In genomic region chr19:36809476-36810168, GRCm38 (mm10) we compare ENCODE assay signal across 11 mouse cellular contexts. TPM values are rescaled to one million over a fixed set of nuclear protein-coding genes. Genes with fewer than 3 reads are reported as not detected.
DNase-seq lines count a peak whose midpoint lies in the region; ATAC-seq lines count a peak whose summit lies in the region.
"Had no signal": no experiment of that assay in that cellular context is flagged by ENCODE, and none has a peak within 500 bp of the region (broad histone marks: within the 10 kb centered on the region; RNA-seq: fewer than 3 reads in every experiment).

No protein-coding gene starts in this region.

- peak; percentile 18 to 29 for DNase-seq in cerebellum, postnatal 14 days
- DNase-seq in cerebellum, adult 11 months: no peak
- peak; percentile 35 for DNase-seq in lung, postnatal 14 days
- no peak for DNase-seq in lung, adult 18-20 months
- no peak for DNase-seq in adipocyte (ENCODE audit: low spot score)
- DNase-seq: B cell, adult 2 months had no signal

- no peaks in the 10 kb centered on the region for H3K27me3 ChIP-seq in kidney, embryonic 16.5 days (ENCODE audit: insufficient read depth, low read length)
- H3K27me3 ChIP-seq in stomach, embryonic 16.5 days (ENCODE audit: control insufficient read depth, insufficient read depth, low read length): no peaks in the 10 kb centered on the region
- no peaks in the 10 kb centered on the region for H3K27me3 ChIP-seq in midbrain, embryonic 13.5 days
- H3K27me3 ChIP-seq: neural tube, embryonic 12.5 days had no signal

- H3K9me3 ChIP-seq in kidney, embryonic 16.5 days (ENCODE audit: low read length): no peaks in the 10 kb centered on the region
- H3K9me3 ChIP-seq in stomach, embryonic 16.5 days (replicated peaks; ENCODE audit: control insufficient read depth, low read length): no peaks in the 10 kb centered on the region
- no peaks in the 10 kb centered on the region for H3K9me3 ChIP-seq in midbrain, embryonic 13.5 days
- H3K9me3 ChIP-seq: heart, embryonic 10.5 days; neural tube, embryonic 12.5 days had no signal

- H3K9ac ChIP-seq in kidney, embryonic 16.5 days (replicated peaks; ENCODE audit: low read length): no peak overlapping the region
- no peak overlapping the region for H3K9ac ChIP-seq in stomach, embryonic 16.5 days (ENCODE audit: low read length)
- H3K9ac ChIP-seq in midbrain, embryonic 13.5 days (replicated peaks): no peak overlapping the region
- H3K9ac ChIP-seq: neural tube, embryonic 12.5 days had no signal

- no peaks in the 10 kb centered on the region for H3K36me3 ChIP-seq in kidney, embryonic 16.5 days (ENCODE audit: insufficient read depth, low read length)
- H3K36me3 ChIP-seq in stomach, embryonic 16.5 days (ENCODE audit: control insufficient read depth, insufficient read depth, low read length): no peaks in the 10 kb centered on the region
- no peaks in the 10 kb centered on the region for H3K36me3 ChIP-seq in midbrain, embryonic 13.5 days
- H3K36me3 ChIP-seq: heart, embryonic 10.5 days; neural tube, embryonic 12.5 days had no signal

- H3K4me3 ChIP-seq in kidney, embryonic 16.5 days (ENCODE audit: low read length): no peak overlapping the region
- no peak overlapping the region for H3K4me3 ChIP-seq in stomach, embryonic 16.5 days (replicated peaks; ENCODE audit: low read length)
- H3K4me3 ChIP-seq in midbrain, embryonic 13.5 days (replicated peaks): no peak overlapping the region
- H3K4me3 ChIP-seq: heart, embryonic 10.5 days; neural tube, embryonic 12.5 days had no signal

- 41% methylated on average over 12 of the region's 12 CpGs for WGBS in kidney, embryonic 16.5 days
- 31% methylated on average over 12 of the region's 12 CpGs for WGBS in stomach, embryonic 16.5 days
- WGBS in midbrain, embryonic 13.5 days: 42% methylated on average over 12 of the region's 12 CpGs

- no peak overlapping the region for H3K4me2 ChIP-seq in kidney, embryonic 16.5 days (replicated peaks; ENCODE audit: low read depth, low read length)
- no peak overlapping the region for H3K4me2 ChIP-seq in stomach, embryonic 16.5 days (ENCODE audit: low read depth, low read length)
- no peak overlapping the region for H3K4me2 ChIP-seq in midbrain, embryonic 13.5 days (replicated peaks)

- H3K27ac ChIP-seq in kidney, embryonic 16.5 days (ENCODE audit: low read length): 0 out of 2 replicates have a peak overlapping the region, but pooled peaks have one; percentile 34
- no peak overlapping the region for H3K27ac ChIP-seq in stomach, embryonic 16.5 days (ENCODE audit: low read length)
- no peak overlapping the region for H3K27ac ChIP-seq in midbrain, embryonic 13.5 days
- H3K27ac ChIP-seq: heart, embryonic 10.5 days; neural tube, embryonic 12.5 days had no signal

- peak; percentile 57; the same call in 1 of the 2 replicates for ATAC-seq in kidney, embryonic 16.5 days (ENCODE audit: low FRiP score, low TSS enrichment)
- ATAC-seq in stomach, embryonic 16.5 days (ENCODE audit: insufficient read depth, low FRiP score): peak; percentile 50; the same call in 1 of the 2 replicates
- ATAC-seq in midbrain, embryonic 13.5 days: no peak

- H3K4me1 ChIP-seq in kidney, embryonic 16.5 days (ENCODE audit: insufficient read depth, low read length): 0 out of 2 replicates have a peak, but pooled peaks cover 3% of the 10 kb centered on the region
- no peaks in the 10 kb centered on the region for H3K4me1 ChIP-seq in stomach, embryonic 16.5 days (ENCODE audit: control insufficient read depth, insufficient read depth, low read length)
- H3K4me1 ChIP-seq in midbrain, embryonic 13.5 days (replicated peaks): no peaks in the 10 kb centered on the region
- H3K4me1 ChIP-seq: neural tube, embryonic 12.5 days had no signal

RNA-seq across cellular contexts. Expression of gene Tnks2, which starts 24.4 kb away (rescaled TPM):
- polyA plus RNA-seq in kidney, embryonic 16.5 days (2015; fragmentation: Nextera tagmentation; extraction: Ambion mirVana): 27.7 and 41.9 TPM in 2 replicates
- 19.7 and 20.6 TPM in 2 replicates for polyA plus RNA-seq in stomach, embryonic 16.5 days (2015; fragmentation: Nextera tagmentation; extraction: Ambion mirVana)
- polyA plus RNA-seq in midbrain, embryonic 13.5 days (2015; fragmentation: Nextera tagmentation; extraction: Ambion mirVana): 53.0 and 63.7 TPM in 2 replicates

Comparison
In these comparisons a context has a peak if more than half of its experiments do, and no peak if none do; other contexts are left out.
1. DNase-seq: peak in cerebellum, postnatal 14 days (2 of 2) and lung, postnatal 14 days (single experiment); none in cerebellum, adult 11 months (single experiment), lung, adult 18-20 months (0 of 2) and adipocyte (single experiment).